Mouse (Mus musculus): ENCODE results near the gene Eno3.

Gene Eno3

GRCm38 (mm10) chr11:70657573-70657972 is 571 bp downstream of the Eno3 start:
- DNase-seq (ENCODE audit: low spot score in 2 of 2), result no peak

GRCm38 (mm10) chr11:70657991-70658390 is 989 bp downstream of the Eno3 start:
- DNase-seq (ENCODE audit: low spot score in 2 of 2), result no peak

- no peak for DNase-seq (ENCODE audit: low spot score in 2 of 2)
Measured at GRCm38 (mm10) chr11:70658521-70658920, 1.5 kb downstream of the Eno3 start.

- no peak for DNase-seq (ENCODE audit: low spot score in 2 of 2)
Measured at GRCm38 (mm10) chr11:70658942-70659341, 1.9 kb downstream of the Eno3 start.

GRCm38 (mm10) chr11:70660571-70660970 is 3.6 kb downstream of the Eno3 start:
- no peak for DNase-seq (ENCODE audit: low spot score in 2 of 2)

GRCm38 (mm10) chr11:70663101-70663500 is 6.1 kb downstream of the Eno3 start:
- DNase-seq (ENCODE audit: low spot score in 2 of 2), result no peak

GRCm38 (mm10) chr11:70663957-70664356 is 7.0 kb downstream of the Eno3 start:
- no peak for DNase-seq (ENCODE audit: low spot score in 2 of 2)

- no peak for DNase-seq (ENCODE audit: low spot score in 2 of 2)
Measured at GRCm38 (mm10) chr11:70664741-70665140, 7.7 kb downstream of the Eno3 start.

GRCm38 (mm10) chr11:70666687-70667086 is 9.7 kb downstream of the Eno3 start:
- DNase-seq (ENCODE audit: low spot score in 2 of 2), result no peak

- DNase-seq (ENCODE audit: low spot score in 2 of 2), result no peak
Measured at GRCm38 (mm10) chr11:70667271-70668150, 10.5 kb downstream of the Eno3 start.

GRCm38 (mm10) chr11:70668335-70668770 is 11.4 kb downstream of the Eno3 start:
- DNase-seq (ENCODE audit: low spot score in 2 of 2), result no peak

GRCm38 (mm10) chr11:70668771-70669505 is 11.9 kb downstream of the Eno3 start, which contains the start of gene Spag7:
Gene Spag7 (minus strand): TSS chr11:70669416.
- DNase-seq (ENCODE audit: low spot score in 2 of 2), result peak; percentile 98 to 99

GRCm38 (mm10) chr11:70669582-70670345 is 12.8 kb downstream of the Eno3 start:
- DNase-seq (ENCODE audit: low spot score in 2 of 2), result peak; percentile 59 to 64

GRCm38 (mm10) chr11:70670483-70670882 is 13.5 kb downstream of the Eno3 start:
- DNase-seq (ENCODE audit: low spot score in 2 of 2), result peak in 1 of 2 experiments; percentile 42

- DNase-seq (ENCODE audit: low spot score in 2 of 2), result no peak
Measured at GRCm38 (mm10) chr11:70671333-70672047, 14.5 kb downstream of the Eno3 start.

GRCm38 (mm10) chr11:70674014-70674413 is 17.0 kb downstream of the Eno3 start:
- no peak for DNase-seq (ENCODE audit: low spot score in 2 of 2)

GRCm38 (mm10) chr11:70674501-70674900 is 17.5 kb downstream of the Eno3 start:
- no peak for DNase-seq (ENCODE audit: low spot score in 2 of 2)

GRCm38 (mm10) chr11:70678092-70678491 is 21.1 kb downstream of the Eno3 start:
- no peak for DNase-seq (ENCODE audit: low spot score in 2 of 2)

- DNase-seq (ENCODE audit: low spot score in 2 of 2), result no peak
Measured at GRCm38 (mm10) chr11:70678576-70678975, 21.6 kb downstream of the Eno3 start.

GRCm38 (mm10) chr11:70679361-70679760 is 22.4 kb downstream of the Eno3 start:
- DNase-seq (ENCODE audit: low spot score in 2 of 2), result no peak

GRCm38 (mm10) chr11:70679894-70680293 is 22.9 kb downstream of the Eno3 start:
- no peak for DNase-seq (ENCODE audit: low spot score in 2 of 2)

Data from right cerebral cortex, adult 2 months (tissue).